Mouse (Mus musculus) spleen, postnatal 4 days (tissue): ENCODE results near the gene Wwox.

Source experiments
- DNase-seq, 2 experiments: peaks; one replicate each; pipeline ENCODE4 v3.0.0; 2022; ENCODE audit warnings: low spot score in 2 of 2

Wwox gene

GRCm38 (mm10) chr8:114670801-114671200 is 231.3 kb downstream of the Wwox start:
- no peak for DNase-seq

- DNase-seq, result no peak
Measured at GRCm38 (mm10) chr8:114671237-114671674, 231.8 kb downstream of the Wwox start.

GRCm38 (mm10) chr8:114673416-114673815 is 234.0 kb downstream of the Wwox start:
- DNase-seq, result no peak

GRCm38 (mm10) chr8:114675151-114675550 is 235.7 kb downstream of the Wwox start:
- DNase-seq, result no peak

- no peak for DNase-seq
Measured at GRCm38 (mm10) chr8:114676918-114677317, 237.5 kb downstream of the Wwox start.

GRCm38 (mm10) chr8:114677551-114678127 is 238.2 kb downstream of the Wwox start:
- DNase-seq, result no peak

GRCm38 (mm10) chr8:114679386-114680098 is 240.1 kb downstream of the Wwox start:
- no peak for DNase-seq

GRCm38 (mm10) chr8:114681136-114681535 is 241.7 kb downstream of the Wwox start:
- DNase-seq, result no peak

- no peak for DNase-seq
Measured at GRCm38 (mm10) chr8:114682166-114682565, 242.7 kb downstream of the Wwox start.

GRCm38 (mm10) chr8:114684046-114684702 is 244.7 kb downstream of the Wwox start:
- no peak for DNase-seq

GRCm38 (mm10) chr8:114686462-114686861 is 247.0 kb downstream of the Wwox start:
- DNase-seq, result no peak

GRCm38 (mm10) chr8:114688732-114689131 is 249.3 kb downstream of the Wwox start:
- no peak for DNase-seq

GRCm38 (mm10) chr8:114694566-114695198 is 255.2 kb downstream of the Wwox start:
- no peak for DNase-seq

GRCm38 (mm10) chr8:114703517-114703916 is 264.1 kb downstream of the Wwox start:
- no peak for DNase-seq

- DNase-seq, result no peak
Measured at GRCm38 (mm10) chr8:114707538-114708138, 268.2 kb downstream of the Wwox start.

GRCm38 (mm10) chr8:114715318-114716070 is 276.0 kb downstream of the Wwox start:
- no peak for DNase-seq

- DNase-seq, result no peak
Measured at GRCm38 (mm10) chr8:114716546-114717255, 277.2 kb downstream of the Wwox start.

GRCm38 (mm10) chr8:114718821-114719220 is 279.4 kb downstream of the Wwox start:
- no peak for DNase-seq

GRCm38 (mm10) chr8:114722611-114723010 is 283.2 kb downstream of the Wwox start:
- no peak for DNase-seq

- DNase-seq, result no peak
Measured at GRCm38 (mm10) chr8:114731260-114732140, 292.0 kb downstream of the Wwox start.
